Mouse (Mus musculus) frontal cortex, adult (tissue): ENCODE data around the gene Acot2.
"Not testable (repeated sequence)": the region's sequence is repeated elsewhere in the genome, so short reads cannot be mapped to it uniquely, and the experiment has no call there.

ENCODE experiments used
- ATAC-seq: cut with Nextera tagmentation; 2 replicates; pipeline ENCODE4 v1.9.2; 2017; ENCODE audit warnings: mild to moderate bottlenecking, moderate library complexity, mixed read lengths; ENCODE audit not compliant: low TSS enrichment

Gene Acot2

GRCm38 (mm10) chr12:83998341-83999107 is 10.9 kb downstream of the Acot2 start:
- ATAC-seq: peak; percentile 94

- not testable (repeated sequence) for ATAC-seq
These were observed 11.6 kb downstream of the Acot2 start for GRCm38 (mm10) chr12:83999237-83999636.

GRCm38 (mm10) chr12:84000418-84000817 is 12.8 kb downstream of the Acot2 start:
- no peak for ATAC-seq

- no peak for ATAC-seq
These were observed 16.2 kb downstream of the Acot2 start for GRCm38 (mm10) chr12:84003866-84004265.

GRCm38 (mm10) chr12:84008251-84008650 is 20.6 kb downstream of the Acot2 start:
- ATAC-seq: no peak

GRCm38 (mm10) chr12:84008729-84009128 is 21.1 kb downstream of the Acot2 start:
- ATAC-seq: no peak

- peak; percentile 76 for ATAC-seq
These were observed 21.7 kb downstream of the Acot2 start, which contains the start of gene Acot1 for GRCm38 (mm10) chr12:84009171-84009965. TSS of gene Acot1 (plus strand) at chr12:84009490.

GRCm38 (mm10) chr12:84010201-84010600 is 22.5 kb downstream of the Acot2 start:
- no peak for ATAC-seq

GRCm38 (mm10) chr12:84011251-84012040 is 23.8 kb downstream of the Acot2 start:
- peak; percentile 42 for ATAC-seq

GRCm38 (mm10) chr12:84013130-84013529 is 25.5 kb downstream of the Acot2 start:
- ATAC-seq: no peak

GRCm38 (mm10) chr12:84013701-84014100 is 26.0 kb downstream of the Acot2 start:
- ATAC-seq: peak; percentile 57

GRCm38 (mm10) chr12:84020528-84020927 is 32.9 kb downstream of the Acot2 start:
- ATAC-seq: not testable (repeated sequence)

GRCm38 (mm10) chr12:84022266-84022665 is 34.6 kb downstream of the Acot2 start:
- ATAC-seq: not testable (repeated sequence)

- no peak for ATAC-seq
These were observed 35.5 kb downstream of the Acot2 start for GRCm38 (mm10) chr12:84023052-84023745.

- no peak for ATAC-seq
These were observed 38.2 kb downstream of the Acot2 start for GRCm38 (mm10) chr12:84025888-84026287.

GRCm38 (mm10) chr12:84028328-84028727 is 40.7 kb downstream of the Acot2 start:
- ATAC-seq: not testable (repeated sequence)

- ATAC-seq: not testable (repeated sequence)
These were observed 41.4 kb downstream of the Acot2 start for GRCm38 (mm10) chr12:84029043-84029442.

- ATAC-seq: peak; percentile 95
These were observed 43.1 kb downstream of the Acot2 start for GRCm38 (mm10) chr12:84030659-84031332.

GRCm38 (mm10) chr12:84032854-84033253 is 45.2 kb downstream of the Acot2 start:
- no peak for ATAC-seq

- ATAC-seq: not testable (repeated sequence)
These were observed 45.6 kb downstream of the Acot2 start for GRCm38 (mm10) chr12:84033302-84033701.

GRCm38 (mm10) chr12:84034108-84034507 is 46.4 kb downstream of the Acot2 start:
- no peak for ATAC-seq
